Mouse (Mus musculus): ENCODE data around the gene Ndufb4. TPM values are rescaled to one million over a fixed set of nuclear protein-coding genes. Genes with fewer than 3 reads are reported as not detected.

The Ndufb4 gene
- polyA plus RNA-seq, 1 experiment from 2014 or later = 93.4 TPM

Other genes starting within 250 kb of the Ndufb4 start
- gene Gtf2e1, start 114.7 kb downstream of the Ndufb4 start, polyA plus RNA-seq (2015; fragmentation: Nextera tagmentation; extraction: Ambion mirVana) = 20.5 and 21.6 TPM in 2 replicates
- gene Rabl3, start 114.6 kb downstream of the Ndufb4 start, polyA plus RNA-seq (2015; fragmentation: Nextera tagmentation; extraction: Ambion mirVana) = 17.0 and 17.1 TPM in 2 replicates
- gene Hgd, start 74.3 kb downstream of the Ndufb4 start, polyA plus RNA-seq (2015; fragmentation: Nextera tagmentation; extraction: Ambion mirVana) = 0.33 and 0.37 TPM in 2 replicates
- gene Fstl1, start 122.4 kb upstream of the Ndufb4 start, polyA plus RNA-seq (2015; fragmentation: Nextera tagmentation; extraction: Ambion mirVana) = 59.9 and 70.6 TPM in 2 replicates
- 0.12 and 0.17 TPM in 2 replicates for gene Gm36028, start 206.7 kb upstream of the Ndufb4 start, polyA plus RNA-seq (2015; fragmentation: Nextera tagmentation; extraction: Ambion mirVana)
- gene Lrrc58, start 213.9 kb upstream of the Ndufb4 start, polyA plus RNA-seq (2015; fragmentation: Nextera tagmentation; extraction: Ambion mirVana) = 31.2 and 34.6 TPM in 2 replicates

Data from thymus, postnatal 0 days (tissue).